Mouse (Mus musculus) kidney, postnatal 25 days (tissue): ENCODE results near the gene Hgfac.

Source experiments
- DNase-seq, 2 experiments: peaks; one replicate each; pipeline ENCODE4 v3.0.0; 2021; ENCODE audit warnings: mixed read lengths in 2 of 2

Gene Hgfac

GRCm38 (mm10) chr5:35041268-35041829 is at the start of gene Hgfac:
Gene Hgfac, plus strand, starts transcription at chr5:35041509.
- DNase-seq = peak; percentile 89 to 95

- no peak for DNase-seq
Measured at GRCm38 (mm10) chr5:34998754-34999153, 42.6 kb upstream of the Hgfac start.

- no peak for DNase-seq
Measured at GRCm38 (mm10) chr5:34999281-34999680, 42.0 kb upstream of the Hgfac start.

- DNase-seq = no peak
Measured at GRCm38 (mm10) chr5:35000323-35000722, 41.0 kb upstream of the Hgfac start.

GRCm38 (mm10) chr5:35001144-35001543 is 40.2 kb upstream of the Hgfac start:
- DNase-seq = no peak

GRCm38 (mm10) chr5:35003611-35004162 is 37.6 kb upstream of the Hgfac start:
- DNase-seq = peak in 1 of 2 experiments; percentile 12

- DNase-seq = no peak
Measured at GRCm38 (mm10) chr5:35004769-35005168, 36.5 kb upstream of the Hgfac start.

GRCm38 (mm10) chr5:35005659-35006058 is 35.6 kb upstream of the Hgfac start:
- DNase-seq = no peak

- DNase-seq = no peak
Measured at GRCm38 (mm10) chr5:35006599-35006998, 34.7 kb upstream of the Hgfac start.

- no peak for DNase-seq
Measured at GRCm38 (mm10) chr5:35009163-35009562, 32.1 kb upstream of the Hgfac start.

- no peak for DNase-seq
Measured at GRCm38 (mm10) chr5:35010656-35011055, 30.7 kb upstream of the Hgfac start.

GRCm38 (mm10) chr5:35011156-35011923 is 30.0 kb upstream of the Hgfac start:
- DNase-seq = no peak

- DNase-seq = no peak
Measured at GRCm38 (mm10) chr5:35014036-35014435, 27.3 kb upstream of the Hgfac start.

GRCm38 (mm10) chr5:35019673-35020300 is 21.5 kb upstream of the Hgfac start:
- no peak for DNase-seq

- no peak for DNase-seq
Measured at GRCm38 (mm10) chr5:35020410-35021241, 20.7 kb upstream of the Hgfac start.

GRCm38 (mm10) chr5:35024975-35025374 is 16.3 kb upstream of the Hgfac start:
- peak; percentile 74 for DNase-seq

- DNase-seq = no peak
Measured at GRCm38 (mm10) chr5:35029303-35029702, 12.0 kb upstream of the Hgfac start.

- no peak for DNase-seq
Measured at GRCm38 (mm10) chr5:35029755-35030154, 11.6 kb upstream of the Hgfac start.

- peak in 1 of 2 experiments; percentile 33 for DNase-seq
Measured at GRCm38 (mm10) chr5:35033068-35033467, 8.2 kb upstream of the Hgfac start.

- no peak for DNase-seq
Measured at GRCm38 (mm10) chr5:35033619-35034018, 7.7 kb upstream of the Hgfac start.

- no peak for DNase-seq
Measured at GRCm38 (mm10) chr5:35035141-35035540, 6.2 kb upstream of the Hgfac start.

GRCm38 (mm10) chr5:35035795-35036194 is 5.5 kb upstream of the Hgfac start:
- peak; percentile 14 to 59 for DNase-seq

- no peak for DNase-seq
Measured at GRCm38 (mm10) chr5:35037438-35037837, 3.9 kb upstream of the Hgfac start.
